Mouse (Mus musculus) intestine, embryonic 14.5 days (tissue): ENCODE results near the gene Hoxa3. TPM values are rescaled to one million over a fixed set of nuclear protein-coding genes. Genes with fewer than 3 reads are reported as not detected.

Experiments used
- ATAC-seq: fragments of 200-750 bp; cut with Nextera tagmentation; replicated peaks from 2 replicates; pipeline ENCODE4 v1.8.0; 2017; ENCODE audit warnings: low read depth, moderate number of reproducible peaks, moderate TSS enrichment, moderate library complexity; ENCODE audit not compliant: low FRiP score, low TSS enrichment
- DNase-seq: peaks from one replicate; pipeline ENCODE4 v3.0.0-alpha.2; 2018; ENCODE audit warnings: low spot score
- H3K27ac ChIP-seq: fragments of 300-500 bp; sonication (generic); 2 replicates; pipeline ENCODE4 v1.5.1; 2014; ENCODE audit warnings: low read depth, mild to moderate bottlenecking, control low read depth
- H3K27me3 ChIP-seq: fragments of 300-500 bp; sonication (generic); replicated peaks from 2 replicates; pipeline ENCODE4 v1.6.1; 2014; ENCODE audit warnings: low read length, control low read depth; ENCODE audit not compliant: control insufficient read depth, insufficient read depth
- H3K36me3 ChIP-seq: fragments of 300-500 bp; sonication (generic); 2 replicates; pipeline ENCODE4 v1.6.1; 2014; ENCODE audit warnings: low read length, control low read depth; ENCODE audit not compliant: control insufficient read depth, insufficient read depth
- H3K4me1 ChIP-seq: fragments of 300-500 bp; sonication (generic); replicated peaks from 2 replicates; pipeline ENCODE4 v1.6.1; 2014; ENCODE audit warnings: low read length, control low read depth, mixed read lengths; ENCODE audit not compliant: control insufficient read depth, insufficient read depth
- H3K4me2 ChIP-seq: fragments of 300-500 bp; sonication (generic); 2 replicates; pipeline ENCODE4 v1.6.1; 2014; ENCODE audit warnings: low read length
- H3K4me3 ChIP-seq: fragments of 300-500 bp; sonication (generic); 2 replicates; pipeline ENCODE4 v1.5.1; 2014; ENCODE audit warnings: low read depth, low read length, control low read depth, mixed read lengths
- H3K9ac ChIP-seq: fragments of 300-500 bp; sonication (generic); 2 replicates; pipeline ENCODE4 v1.6.1; 2014; ENCODE audit warnings: mild to moderate bottlenecking, low read length
- H3K9me3 ChIP-seq: fragments of 300-500 bp; sonication (generic); 2 replicates; pipeline ENCODE4 v1.6.1; 2016; ENCODE audit warnings: low read length, control low read depth; ENCODE audit not compliant: control insufficient read depth
- WGBS: fragments of 180-500 bp; shearing (Covaris S2); extraction: QIAGEN DNeasy Blood & Tissue Kit; methylation state at CpG from one replicate; pipeline ENCODE4 v1.1.7; 2014; 5-methylcytosine and 5-hydroxymethylcytosine counted together
- polyA plus RNA-seq: library from polyadenylated mRNA; unstranded; fragments of >200 nt; fragmentation: Nextera tagmentation; extraction: Ambion mirVana; gene quantifications from 2 replicates; pipeline ENCODE4 v1.2.1, GENCODE M21; 2014

Hoxa3 gene
- polyA plus RNA-seq, 1 experiment from 2014 or later: 9.7 TPM

GRCm38 (mm10) chr6:52152226-52153193, 60.6 kb downstream of the Hoxa3 start:
- peaks cover 18% of the 10 kb centered on the region for H3K4me1 ChIP-seq
- WGBS: 37% methylated on average over 16 of the region's 16 CpGs
- peak; percentile 54 for DNase-seq
- no peak overlapping the region for H3K4me2 ChIP-seq
- H3K36me3 ChIP-seq: no peaks in the 10 kb centered on the region
- H3K27ac ChIP-seq: no peak overlapping the region
- peaks cover 54% of the 10 kb centered on the region for H3K27me3 ChIP-seq
- no peak overlapping the region for H3K4me3 ChIP-seq
- H3K9me3 ChIP-seq: no peaks in the 10 kb centered on the region
- ATAC-seq: no peak
- H3K9ac ChIP-seq: no peak overlapping the region

GRCm38 (mm10) chr6:52151571-52151970, 61.6 kb downstream of the Hoxa3 start:
- H3K4me3 ChIP-seq: no peak overlapping the region
- no peak overlapping the region for H3K4me2 ChIP-seq
- DNase-seq (no peak), ATAC-seq (0 out of 2 replicates have a peak, but pooled peaks have one; percentile 14)
- peaks cover 11% of the 10 kb centered on the region for H3K4me1 ChIP-seq
- peaks cover 44% of the 10 kb centered on the region for H3K27me3 ChIP-seq
- H3K27ac ChIP-seq: no peak overlapping the region
- H3K36me3 ChIP-seq: no peaks in the 10 kb centered on the region
- H3K9ac ChIP-seq: no peak overlapping the region
- 41% methylated on average over 4 of the region's 4 CpGs for WGBS
- no peaks in the 10 kb centered on the region for H3K9me3 ChIP-seq

- WGBS: 9% methylated on average over 16 of the region's 16 CpGs
- Histone ChIP-seq H3K4me1 (peaks cover 11% of the 10 kb centered on the region), H3K27me3 (peaks cover 34% of the 10 kb centered on the region), H3K4me3 (no peak overlapping the region), H3K36me3 (no peaks in the 10 kb centered on the region), H3K27ac (no peak overlapping the region), H3K9ac (no peak overlapping the region), H3K4me2 (peak overlapping the region; percentile 37), H3K9me3 (no peaks in the 10 kb centered on the region)
- no peak for DNase-seq
- ATAC-seq: peak; percentile 51; the same call in 1 of the 2 replicates
Measured at GRCm38 (mm10) chr6:52150401-52150966, 62.7 kb downstream of the Hoxa3 start.

- Histone ChIP-seq H3K27me3 (no peaks in the 10 kb centered on the region), H3K4me3 (no peak overlapping the region), H3K36me3 (no peaks in the 10 kb centered on the region), H3K4me1 (0 out of 2 replicates have a peak, but pooled peaks cover 7% of the 10 kb centered on the region), H3K9ac (no peak overlapping the region), H3K4me2 (no peak overlapping the region), H3K9me3 (no peaks in the 10 kb centered on the region), H3K27ac (no peak overlapping the region)
- WGBS: 81% methylated on average over 5 of the region's 5 CpGs
- DNase-seq: peak; percentile 47
- no peak for ATAC-seq
Measured at GRCm38 (mm10) chr6:52139115-52139514, 74.0 kb downstream of the Hoxa3 start.

GRCm38 (mm10) chr6:52138576-52138975, 74.6 kb downstream of the Hoxa3 start:
- no peak overlapping the region for H3K4me3 ChIP-seq
- no peak for ATAC-seq
- no peak overlapping the region for H3K27ac ChIP-seq
- WGBS: 37% methylated on average over 10 of the region's 10 CpGs
- H3K4me1 ChIP-seq: 0 out of 2 replicates have a peak, but pooled peaks cover 7% of the 10 kb centered on the region
- H3K9ac ChIP-seq: no peak overlapping the region
- peak; percentile 47 for DNase-seq
- H3K9me3 ChIP-seq: no peaks in the 10 kb centered on the region
- H3K36me3 ChIP-seq: no peaks in the 10 kb centered on the region
- H3K4me2 ChIP-seq: no peak overlapping the region
- no peaks in the 10 kb centered on the region for H3K27me3 ChIP-seq

GRCm38 (mm10) chr6:52137841-52138535, 75.1 kb downstream of the Hoxa3 start:
- ATAC-seq (no peak), DNase-seq (peak; percentile 50)
- Histone ChIP-seq H3K4me2 (no peak overlapping the region), H3K27me3 (no peaks in the 10 kb centered on the region), H3K9me3 (no peaks in the 10 kb centered on the region), H3K9ac (no peak overlapping the region), H3K27ac (no peak overlapping the region), H3K36me3 (no peaks in the 10 kb centered on the region), H3K4me1 (0 out of 2 replicates have a peak, but pooled peaks cover 7% of the 10 kb centered on the region), H3K4me3 (no peak overlapping the region)
- WGBS: 62% methylated on average over 9 of the region's 9 CpGs

GRCm38 (mm10) chr6:52123673-52124072, 89.5 kb downstream of the Hoxa3 start:
- 83% methylated on average over 4 of the region's 4 CpGs for WGBS

GRCm38 (mm10) chr6:52121173-52121572, 92.0 kb downstream of the Hoxa3 start:
- Histone ChIP-seq H3K4me1 (peaks cover 11% of the 10 kb centered on the region), H3K36me3 (no peaks in the 10 kb centered on the region), H3K9ac (no peak overlapping the region), H3K4me2 (no peak overlapping the region), H3K27me3 (no peaks in the 10 kb centered on the region), H3K27ac (no peak overlapping the region), H3K9me3 (no peaks in the 10 kb centered on the region), H3K4me3 (no peak overlapping the region)
- WGBS: 35% methylated on average over 3 of the region's 3 CpGs
- DNase-seq (peak; percentile 41), ATAC-seq (no peak)

More at GRCm38 (mm10) chr6:52123673-52124072, 89.5 kb downstream of the Hoxa3 start:
- ATAC-seq: no peak
- Histone ChIP-seq H3K4me3 (no peak overlapping the region), H3K27ac (no peak overlapping the region), H3K4me1 (peaks cover 7% of the 10 kb centered on the region), H3K9ac (no peak overlapping the region), H3K4me2 (no peak overlapping the region), H3K36me3 (no peaks in the 10 kb centered on the region), H3K27me3 (no peaks in the 10 kb centered on the region), H3K9me3 (peaks cover 6% of the 10 kb centered on the region)
- peak; percentile 34 for DNase-seq
